Mouse (Mus musculus) urinary bladder, postnatal 10 days (tissue): ENCODE data around the gene Golgb1.

Experiments
- DNase-seq: peaks from one replicate; pipeline ENCODE4 v3.0.0; 2022; ENCODE audit warnings: low spot score

Golgb1 gene

DNA sequence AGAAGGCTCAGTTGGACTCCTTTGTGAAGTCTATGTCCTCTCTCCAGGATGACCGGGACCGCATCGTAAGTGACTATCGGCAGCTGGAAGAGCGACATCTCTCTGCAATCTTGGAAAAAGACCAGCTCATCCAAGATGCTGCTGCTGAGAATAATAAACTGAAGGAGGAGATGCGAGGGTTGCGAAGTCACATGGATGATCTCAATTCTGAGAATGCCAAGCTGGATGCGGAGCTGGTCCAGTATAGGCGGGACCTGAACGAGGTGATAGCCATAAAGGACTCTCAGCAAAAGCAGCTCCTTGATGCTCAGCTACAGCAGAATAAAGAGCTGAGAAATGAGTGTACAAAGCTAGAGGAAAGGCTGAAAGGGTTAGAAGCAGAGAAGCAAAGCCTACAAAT, 43.6 kb downstream of the Golgb1 start:
- no peak for DNase-seq

GRCm38 (mm10) chr16:36920410-36920809, 45.5 kb downstream of the Golgb1 start:
- DNase-seq, result no peak

GRCm38 (mm10) chr16:36921067-36921613, 46.2 kb downstream of the Golgb1 start:
- no peak for DNase-seq

DNA sequence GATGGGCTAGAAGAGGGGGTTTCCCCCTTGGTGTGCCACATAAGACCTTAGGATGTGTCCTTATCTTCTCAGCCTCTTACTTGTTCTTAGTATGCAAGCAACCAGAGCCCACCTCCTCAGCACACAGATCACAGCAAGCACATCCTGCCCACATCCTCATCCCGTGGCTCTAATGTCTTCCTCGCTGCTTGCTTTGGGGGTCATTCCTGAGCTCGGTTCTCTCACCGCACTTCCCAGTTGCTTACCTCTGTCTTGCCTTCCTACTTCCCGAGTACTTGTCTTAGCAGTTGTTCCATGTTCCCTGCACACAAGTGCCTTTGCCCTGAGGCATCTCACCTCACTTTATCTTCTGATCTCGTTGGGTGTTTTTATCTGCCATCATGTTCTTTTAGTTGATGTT, 47.0 kb downstream of the Golgb1 start:
- no peak for DNase-seq

DNA sequence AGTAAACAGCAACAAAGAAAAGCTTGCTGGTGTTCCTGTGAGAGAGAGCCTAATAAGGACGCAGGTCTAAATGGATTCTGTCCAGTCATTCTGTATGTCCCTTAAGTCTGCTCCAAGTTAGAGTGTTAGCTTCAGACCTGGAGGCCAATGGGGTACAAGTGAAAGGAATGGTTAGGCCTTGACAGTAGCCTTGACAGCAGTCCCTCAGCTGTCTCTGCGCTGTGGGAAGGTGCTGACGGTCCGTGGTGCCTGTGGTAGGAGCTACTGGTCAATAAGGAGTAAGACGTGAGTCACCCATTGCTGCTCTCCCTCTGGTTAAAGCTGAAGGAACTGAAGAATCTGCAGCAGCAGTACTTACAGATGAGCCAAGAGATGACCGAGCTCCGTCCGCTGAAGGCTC, 49.4 kb downstream of the Golgb1 start:
- DNase-seq, result no peak

DNA sequence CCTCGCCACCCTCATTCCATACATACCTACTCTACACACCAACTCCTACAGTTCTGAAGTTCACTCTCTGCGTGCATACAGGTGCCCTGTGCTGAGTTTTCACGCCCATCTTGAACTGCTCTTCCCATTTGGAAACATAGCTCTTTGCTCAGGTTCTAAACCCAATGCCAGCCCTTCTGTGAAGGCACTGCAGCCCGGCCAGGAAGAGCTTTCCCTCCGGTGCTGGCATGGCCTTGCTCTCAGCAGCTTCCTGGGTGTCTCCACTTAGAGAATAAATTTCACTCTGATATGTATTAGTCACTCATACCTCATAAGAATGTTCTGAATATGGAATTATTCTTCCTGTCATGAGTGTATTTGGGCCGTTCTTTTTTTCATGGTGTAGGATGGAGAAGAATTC, 50.4 kb downstream of the Golgb1 start:
- DNase-seq, result no peak

DNA sequence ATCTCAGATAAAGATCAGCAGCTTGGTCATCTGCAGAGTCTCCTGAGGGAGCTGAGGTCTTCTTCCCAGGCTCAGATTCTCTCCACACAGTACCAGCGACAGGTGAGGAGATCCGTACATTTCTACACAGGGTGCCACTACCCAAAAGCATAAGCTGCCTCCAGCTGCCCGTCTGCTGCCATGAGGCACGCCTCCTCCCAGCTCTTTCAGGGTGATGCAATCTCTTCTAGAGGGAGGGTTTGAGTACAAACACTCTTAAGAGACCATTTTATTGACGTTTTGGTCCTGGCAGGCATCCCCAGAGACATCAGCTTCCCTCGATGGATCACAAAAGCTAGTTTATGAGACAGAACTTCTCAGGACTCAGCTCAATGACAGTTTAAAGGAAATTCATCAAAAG, 50.9 kb downstream of the Golgb1 start:
- no peak for DNase-seq

DNA sequence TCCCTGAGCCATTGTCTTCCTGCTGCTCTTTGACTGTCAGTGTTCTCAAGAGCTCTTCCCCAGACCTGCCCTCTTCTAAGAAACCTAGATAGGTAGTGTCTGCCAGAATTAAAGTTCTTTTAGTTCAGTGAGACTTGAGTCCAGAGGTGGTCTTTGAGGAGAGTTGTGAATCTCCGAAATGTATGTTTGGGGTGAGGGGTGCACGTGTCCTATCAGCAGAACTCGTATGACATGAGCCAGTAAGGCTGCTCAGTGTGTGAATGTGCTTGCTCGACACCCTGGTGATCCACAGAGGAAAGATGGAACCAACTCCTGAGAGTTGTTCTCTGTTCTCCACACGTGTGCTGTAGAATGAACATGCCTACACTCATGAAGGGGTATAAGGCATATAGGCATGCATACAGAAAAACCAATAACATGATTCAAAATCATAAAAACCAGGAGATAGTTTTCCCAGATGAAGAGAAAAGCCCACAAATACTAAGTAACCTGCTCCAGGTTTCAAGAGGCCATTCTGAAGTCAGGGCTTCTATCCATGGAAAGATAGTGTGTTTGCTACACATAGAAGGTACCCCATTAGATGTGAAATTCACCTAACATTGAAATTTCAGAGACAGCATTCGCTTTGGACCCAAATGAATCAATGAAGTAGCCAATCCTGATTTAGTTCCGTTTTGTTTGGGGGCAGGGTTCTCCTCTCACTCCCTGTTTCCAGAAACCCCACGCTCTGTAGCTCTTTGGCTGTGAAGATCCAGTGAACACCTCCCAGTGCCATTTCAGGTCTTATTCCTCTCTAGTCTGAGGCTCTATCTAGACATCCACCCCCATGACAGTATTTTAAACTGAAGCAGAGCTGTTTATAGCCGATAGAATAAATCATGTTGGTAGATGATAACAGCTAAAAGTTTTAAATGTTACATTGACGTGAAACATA, 51.8 kb downstream of the Golgb1 start:
- DNase-seq, result no peak

- DNase-seq, result no peak
Observed at GRCm38 (mm10) chr16:36927495-36928105, 52.7 kb downstream of the Golgb1 start.

GRCm38 (mm10) chr16:36928106-36928500, 53.2 kb downstream of the Golgb1 start:
- no peak for DNase-seq

DNA sequence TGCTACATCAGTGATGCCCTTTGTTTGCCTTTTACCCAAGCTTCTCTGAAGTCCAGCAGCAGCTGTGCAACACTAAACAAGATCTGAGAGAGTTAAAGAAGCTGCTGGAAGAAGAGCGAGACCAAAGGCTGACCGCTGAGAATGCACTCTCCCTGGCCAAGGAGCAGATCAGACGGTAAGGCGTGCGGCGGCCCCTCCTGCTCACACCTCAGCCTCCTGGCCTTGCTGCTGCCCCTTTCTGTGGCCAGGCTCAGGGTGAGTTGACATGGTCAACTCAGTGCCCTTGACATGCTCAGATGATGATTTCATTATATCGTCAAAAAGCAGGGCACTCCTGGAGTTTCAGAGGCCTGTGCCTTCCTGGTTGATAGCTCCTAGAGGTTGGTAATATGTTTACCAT, 54.3 kb downstream of the Golgb1 start:
- no peak for DNase-seq

- no peak for DNase-seq
Observed at GRCm38 (mm10) chr16:36930231-36931136, 55.5 kb downstream of the Golgb1 start.

DNA sequence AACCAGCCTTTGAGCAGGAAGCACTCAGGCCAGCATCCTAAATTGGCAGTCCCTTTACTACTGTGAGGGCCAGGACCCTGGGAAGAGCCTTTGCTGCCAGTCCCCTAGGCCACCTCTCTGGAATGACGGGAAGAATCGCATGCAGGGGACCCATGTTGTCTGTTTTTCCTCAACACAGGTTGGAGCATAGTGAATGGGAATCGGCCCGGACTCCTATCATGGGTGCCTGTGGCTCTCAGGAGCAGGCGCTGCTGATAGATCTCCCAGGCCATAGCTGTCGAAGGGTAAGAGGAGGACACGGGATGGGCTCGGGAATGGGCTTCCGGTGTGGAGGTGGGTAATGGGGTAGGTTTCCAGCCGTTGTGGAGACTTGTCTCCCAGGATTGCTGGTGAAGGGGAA, 56.4 kb downstream of the Golgb1 start:
- no peak for DNase-seq

DNA sequence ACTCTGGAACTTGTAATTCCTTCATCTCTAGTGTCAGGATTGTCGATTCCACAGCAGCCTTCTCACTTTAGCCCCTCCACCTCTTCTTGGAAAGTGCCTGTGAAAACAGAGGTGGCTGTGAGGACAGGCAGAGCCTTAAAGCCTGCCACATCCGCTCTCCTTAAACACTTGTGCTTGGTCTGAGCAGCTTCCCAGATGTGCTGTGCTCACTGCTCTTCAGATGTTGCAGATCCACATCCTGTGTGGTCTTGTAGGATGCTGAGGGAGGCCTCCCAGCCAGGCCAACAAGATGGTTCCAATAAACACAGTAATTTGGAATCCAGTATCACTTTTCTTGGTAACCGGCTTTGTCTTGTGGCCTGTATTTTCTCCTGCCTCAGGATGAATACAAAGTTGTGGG, 57.0 kb downstream of the Golgb1 start:
- no peak for DNase-seq

- DNase-seq, result no peak
Observed at GRCm38 (mm10) chr16:36932546-36932945, 57.6 kb downstream of the Golgb1 start.

DNA sequence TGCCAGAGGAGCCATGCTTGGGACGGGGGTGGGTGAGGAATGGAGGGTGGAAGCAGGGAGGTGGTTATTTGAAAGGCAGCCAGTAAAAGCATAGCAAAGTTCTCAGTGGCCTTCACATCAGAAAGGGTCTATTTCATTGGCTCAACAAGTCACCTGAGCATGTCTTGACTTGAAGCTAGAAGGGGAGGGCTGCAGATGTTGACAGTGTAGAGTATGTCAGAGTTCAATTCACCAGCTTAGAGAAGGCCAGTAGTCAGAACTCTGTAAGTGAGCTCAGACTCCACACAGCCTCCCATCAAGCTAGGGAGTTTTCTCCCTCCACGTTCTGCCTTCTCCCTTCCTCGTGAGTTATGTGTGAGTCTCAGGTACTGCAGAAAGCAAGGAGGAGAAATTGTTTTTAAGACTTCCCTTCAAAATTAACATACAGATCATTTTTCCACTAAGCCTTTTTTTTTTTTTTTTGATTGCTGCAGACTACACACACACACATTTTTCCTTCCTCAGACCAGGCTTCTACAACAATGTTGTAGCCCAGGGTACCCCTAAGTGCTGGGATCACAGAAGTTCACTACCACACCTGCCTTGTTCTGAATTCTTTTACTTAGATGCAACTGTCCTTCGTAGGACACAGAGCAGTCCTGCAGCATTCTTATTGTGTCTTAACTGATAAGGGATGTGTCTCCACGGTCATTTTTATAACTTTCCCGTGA, 59.3 kb downstream of the Golgb1 start:
- no peak for DNase-seq

DNA sequence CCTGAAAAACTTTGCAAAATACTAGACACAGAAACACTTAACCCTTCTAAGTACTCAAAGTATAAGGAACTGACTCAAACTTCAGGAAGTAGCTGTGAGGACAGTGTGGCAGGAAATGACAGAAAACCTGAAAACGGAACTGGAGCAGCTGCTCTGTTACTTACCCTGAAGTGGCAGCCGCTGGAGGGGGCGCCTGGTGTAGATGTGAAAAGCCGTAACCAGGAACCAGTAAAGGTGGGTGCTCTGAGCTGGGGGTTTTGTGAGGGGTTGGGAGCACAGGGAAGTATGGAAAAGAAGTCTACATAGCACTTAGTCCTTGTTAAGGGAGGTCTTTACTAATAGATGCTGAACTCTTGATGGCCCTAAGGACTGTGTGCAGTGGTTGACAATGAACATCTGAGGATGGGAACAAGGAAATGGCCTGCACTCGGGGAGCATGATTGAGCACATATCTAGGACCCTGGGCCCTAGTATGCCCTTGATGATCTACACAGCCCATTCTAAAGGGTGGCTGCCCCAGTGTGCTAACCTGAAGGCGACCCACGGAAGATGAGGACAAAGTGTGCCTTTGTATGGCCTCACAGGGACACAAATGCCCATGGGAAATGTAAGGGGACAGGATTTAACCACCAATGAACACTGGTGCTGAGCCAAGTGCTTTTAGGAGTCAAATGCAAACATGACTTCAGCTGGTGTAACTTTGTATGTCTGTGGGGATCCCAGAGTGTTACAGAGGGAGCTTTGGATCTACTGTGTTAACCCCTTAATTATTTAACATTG, 60.1 kb downstream of the Golgb1 start, which contains the start of gene Hcls1:
TSS of gene Hcls1 (plus strand) at position 143 of the 780 bp plus-strand sequence.
- no peak for DNase-seq

GRCm38 (mm10) chr16:36935814-36936213, 60.9 kb downstream of the Golgb1 start:
- DNase-seq, result no peak

GRCm38 (mm10) chr16:36941137-36941727, 66.3 kb downstream of the Golgb1 start:
- DNase-seq, result no peak

DNA sequence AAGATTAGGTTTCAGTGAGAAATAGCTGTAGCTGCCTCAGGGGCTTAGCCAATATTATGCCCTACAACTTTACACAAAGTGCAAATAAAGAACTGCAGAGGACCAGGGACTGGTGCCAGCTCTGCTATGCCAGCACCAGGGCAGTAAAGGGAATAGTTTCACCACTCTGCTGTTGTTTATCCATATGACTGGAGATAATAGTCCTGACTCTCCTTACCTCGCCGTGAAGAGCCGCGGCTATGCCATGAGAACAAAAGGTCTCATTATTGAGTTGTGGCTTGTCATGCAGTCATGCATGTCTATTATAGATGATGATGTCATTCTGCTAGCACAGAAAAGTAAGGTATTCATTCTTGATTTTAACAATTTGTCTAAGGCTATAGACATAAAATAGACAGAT, 67.0 kb downstream of the Golgb1 start:
- DNase-seq, result no peak
